Mouse (Mus musculus): ENCODE measurements at regions not wholly inside any gene's neighbourhood (a gene's known extent, or its start where the extent isn't known, plus 50 kb on each side); places are given as distances from the start of the nearest gene placed in this dataset.
A peak's percentile ranks its signal among the peaks of the same experiment; 100 is the strongest.

- Histone ChIP-seq H3K4me2 (ENCODE audit: low read depth, low read length) (no peak overlapping the region), H3K4me1 (ENCODE audit: control insufficient read depth, insufficient read depth) (no peaks in the 10 kb centered on the region), H3K27me3 (ENCODE audit: control insufficient read depth, insufficient read depth, low read length) (no peaks in the 10 kb centered on the region), H3K9me3 (replicated peaks; ENCODE audit: control insufficient read depth, low read length) (no peaks in the 10 kb centered on the region), H3K9ac (replicated peaks; ENCODE audit: low read depth, low read length) (no peak overlapping the region), H3K36me3 (replicated peaks; ENCODE audit: control insufficient read depth, insufficient read depth, low read length) (no peaks in the 10 kb centered on the region), H3K27ac (ENCODE audit: low read depth) (no peak overlapping the region), H3K4me3 (ENCODE audit: low read depth, low read length) (no peak overlapping the region)
- ATAC-seq (ENCODE audit: insufficient read depth, low read depth) (no peak), DNase-seq (ENCODE audit: low spot score) (no peak)
- 38% methylated on average over 1 of the region's 1 CpGs for WGBS
- TF ChIP-seq EP300 (IDR thresholded peaks at IDR 0.05; ENCODE audit: low read depth), result no peak
- no peak for TF ChIP-seq CTCF (IDR thresholded peaks at IDR 0.05; ENCODE audit: low read depth)
Observed at GRCm38 (mm10) chr4:4983474-4984194, 190.5 kb upstream of the Impad1 start.

GRCm38 (mm10) chr4:4971800-4972319 is 178.7 kb upstream of the Impad1 start:
- Histone ChIP-seq H3K9ac (replicated peaks; ENCODE audit: low read depth, low read length) (no peak overlapping the region), H3K4me1 (ENCODE audit: control insufficient read depth, insufficient read depth) (no peaks in the 10 kb centered on the region), H3K4me2 (ENCODE audit: low read depth, low read length) (no peak overlapping the region), H3K36me3 (replicated peaks; ENCODE audit: control insufficient read depth, insufficient read depth, low read length) (no peaks in the 10 kb centered on the region), H3K9me3 (replicated peaks; ENCODE audit: control insufficient read depth, low read length) (no peaks in the 10 kb centered on the region), H3K27me3 (ENCODE audit: control insufficient read depth, insufficient read depth, low read length) (no peaks in the 10 kb centered on the region), H3K4me3 (ENCODE audit: low read depth, low read length) (no peak overlapping the region), H3K27ac (ENCODE audit: low read depth) (no peak overlapping the region)
- ATAC-seq (ENCODE audit: insufficient read depth, low read depth) (no peak), DNase-seq (ENCODE audit: low spot score) (peak; percentile 30)
- TF ChIP-seq EP300 (IDR thresholded peaks at IDR 0.05; ENCODE audit: low read depth), result no peak
- no peak for TF ChIP-seq CTCF (IDR thresholded peaks at IDR 0.05; ENCODE audit: low read depth)
- 49% methylated on average over 2 of the region's 2 CpGs for WGBS

- Histone ChIP-seq H3K9me3 (replicated peaks; ENCODE audit: control insufficient read depth, low read length) (no peaks in the 10 kb centered on the region), H3K27ac (ENCODE audit: low read depth) (no peak overlapping the region), H3K27me3 (ENCODE audit: control insufficient read depth, insufficient read depth, low read length) (no peaks in the 10 kb centered on the region), H3K4me1 (ENCODE audit: control insufficient read depth, insufficient read depth) (no peaks in the 10 kb centered on the region), H3K4me2 (ENCODE audit: low read depth, low read length) (no peak overlapping the region), H3K36me3 (replicated peaks; ENCODE audit: control insufficient read depth, insufficient read depth, low read length) (no peaks in the 10 kb centered on the region), H3K9ac (replicated peaks; ENCODE audit: low read depth, low read length) (no peak overlapping the region), H3K4me3 (ENCODE audit: low read depth, low read length) (no peak overlapping the region)
- no peak for DNase-seq (ENCODE audit: low spot score)
- no peak for TF ChIP-seq CTCF (IDR thresholded peaks at IDR 0.05; ENCODE audit: low read depth)
- no peak for TF ChIP-seq EP300 (IDR thresholded peaks at IDR 0.05; ENCODE audit: low read depth)
- no peak for ATAC-seq (ENCODE audit: insufficient read depth, low read depth)
- whole genome bisulfite sequencing, result 74% methylated on average over 1 of the region's 1 CpGs
Observed at GRCm38 (mm10) chr4:4948956-4949355, 155.8 kb upstream of the Impad1 start.

- Histone ChIP-seq H3K4me1 (ENCODE audit: control insufficient read depth, insufficient read depth) (no peaks in the 10 kb centered on the region), H3K36me3 (replicated peaks; ENCODE audit: control insufficient read depth, insufficient read depth, low read length) (no peaks in the 10 kb centered on the region), H3K27me3 (ENCODE audit: control insufficient read depth, insufficient read depth, low read length) (no peaks in the 10 kb centered on the region), H3K4me3 (ENCODE audit: low read depth, low read length) (no peak overlapping the region), H3K9ac (replicated peaks; ENCODE audit: low read depth, low read length) (no peak overlapping the region), H3K9me3 (replicated peaks; ENCODE audit: control insufficient read depth, low read length) (no peaks in the 10 kb centered on the region), H3K27ac (ENCODE audit: low read depth) (no peak overlapping the region), H3K4me2 (ENCODE audit: low read depth, low read length) (no peak overlapping the region)
- DNase-seq (ENCODE audit: low spot score), result no peak
- TF ChIP-seq EP300 (IDR thresholded peaks at IDR 0.05; ENCODE audit: low read depth) (no peak), CTCF (IDR thresholded peaks at IDR 0.05; ENCODE audit: low read depth) (no peak)
- no peak for ATAC-seq (ENCODE audit: insufficient read depth, low read depth)
Observed at GRCm38 (mm10) chr4:4944498-4944897, 151.3 kb upstream of the Impad1 start.

GRCm38 (mm10) chr4:4925741-4926140 is 132.6 kb upstream of the Impad1 start:
- ATAC-seq (ENCODE audit: insufficient read depth, low read depth) (no peak), DNase-seq (ENCODE audit: low spot score) (no peak)
- H3K4me1 ChIP-seq (ENCODE audit: control insufficient read depth, insufficient read depth), result no peaks in the 10 kb centered on the region
- no peaks in the 10 kb centered on the region for H3K27me3 ChIP-seq (ENCODE audit: control insufficient read depth, insufficient read depth, low read length)
- H3K4me2 ChIP-seq (ENCODE audit: low read depth, low read length), result no peak overlapping the region
- TF ChIP-seq CTCF (IDR thresholded peaks at IDR 0.05; ENCODE audit: low read depth) (no peak), EP300 (IDR thresholded peaks at IDR 0.05; ENCODE audit: low read depth) (no peak)
- H3K36me3 ChIP-seq (replicated peaks; ENCODE audit: control insufficient read depth, insufficient read depth, low read length), result no peaks in the 10 kb centered on the region
- H3K27ac ChIP-seq (ENCODE audit: low read depth), result no peak overlapping the region
- no peak overlapping the region for H3K9ac ChIP-seq (replicated peaks; ENCODE audit: low read depth, low read length)
- H3K9me3 ChIP-seq (replicated peaks; ENCODE audit: control insufficient read depth, low read length), result no peaks in the 10 kb centered on the region
- H3K4me3 ChIP-seq (ENCODE audit: low read depth, low read length), result no peak overlapping the region

- no peak overlapping the region for H3K4me3 ChIP-seq (ENCODE audit: low read depth, low read length)
- H3K9ac ChIP-seq (replicated peaks; ENCODE audit: low read depth, low read length), result no peak overlapping the region
- DNase-seq (ENCODE audit: low spot score), result no peak
- TF ChIP-seq EP300 (IDR thresholded peaks at IDR 0.05; ENCODE audit: low read depth) (no peak), CTCF (IDR thresholded peaks at IDR 0.05; ENCODE audit: low read depth) (no peak)
- H3K27me3 ChIP-seq (ENCODE audit: control insufficient read depth, insufficient read depth, low read length), result no peaks in the 10 kb centered on the region
- H3K4me1 ChIP-seq (ENCODE audit: control insufficient read depth, insufficient read depth), result no peaks in the 10 kb centered on the region
- ATAC-seq (ENCODE audit: insufficient read depth, low read depth), result no peak
- WGBS, result 67% methylated on average over 1 of the region's 1 CpGs
- 0 out of 2 replicates have a peak, but pooled peaks cover 5% of the 10 kb centered on the region for H3K9me3 ChIP-seq (replicated peaks; ENCODE audit: control insufficient read depth, low read length)
- H3K27ac ChIP-seq (ENCODE audit: low read depth), result no peak overlapping the region
- H3K4me2 ChIP-seq (ENCODE audit: low read depth, low read length), result no peak overlapping the region
- H3K36me3 ChIP-seq (replicated peaks; ENCODE audit: control insufficient read depth, insufficient read depth, low read length), result no peaks in the 10 kb centered on the region
Observed at GRCm38 (mm10) chr4:4920256-4920655, 127.1 kb upstream of the Impad1 start.
